Mouse (Mus musculus): Measurements from ENCODE around the gene Pacrg.

The Pacrg gene

GRCm38 (mm10) chr17:10497781-10498420, 342.2 kb downstream of the Pacrg start:
- DNase-seq (ENCODE audit: low read depth, low spot score): no peak

- no peak for DNase-seq (ENCODE audit: low read depth, low spot score)
Measured at GRCm38 (mm10) chr17:10496066-10496465, 344.0 kb downstream of the Pacrg start.

- DNase-seq (ENCODE audit: low read depth, low spot score): no peak
Measured at GRCm38 (mm10) chr17:10495588-10495987, 344.5 kb downstream of the Pacrg start.

- no peak for DNase-seq (ENCODE audit: low read depth, low spot score)
Measured at GRCm38 (mm10) chr17:10493124-10493523, 347.0 kb downstream of the Pacrg start.

GRCm38 (mm10) chr17:10490374-10491169, 349.5 kb downstream of the Pacrg start:
- no peak for DNase-seq (ENCODE audit: low read depth, low spot score)

GRCm38 (mm10) chr17:10488873-10489272, 351.2 kb downstream of the Pacrg start:
- DNase-seq (ENCODE audit: low read depth, low spot score): no peak

GRCm38 (mm10) chr17:10483945-10484546, 356.1 kb downstream of the Pacrg start:
- no peak for DNase-seq (ENCODE audit: low read depth, low spot score)

GRCm38 (mm10) chr17:10481081-10481480, 359.0 kb downstream of the Pacrg start:
- no peak for DNase-seq (ENCODE audit: low read depth, low spot score)

GRCm38 (mm10) chr17:10479020-10479707, 360.9 kb downstream of the Pacrg start:
- peak; percentile 33 for DNase-seq (ENCODE audit: low read depth, low spot score)

GRCm38 (mm10) chr17:10478377-10478776, 361.7 kb downstream of the Pacrg start:
- DNase-seq (ENCODE audit: low read depth, low spot score): no peak

GRCm38 (mm10) chr17:10476807-10477206, 363.3 kb downstream of the Pacrg start:
- no peak for DNase-seq (ENCODE audit: low read depth, low spot score)

GRCm38 (mm10) chr17:10474972-10475371, 365.1 kb downstream of the Pacrg start:
- DNase-seq (ENCODE audit: low read depth, low spot score): no peak

- no peak for DNase-seq (ENCODE audit: low read depth, low spot score)
Measured at GRCm38 (mm10) chr17:10473826-10474384, 366.2 kb downstream of the Pacrg start.

- no peak for DNase-seq (ENCODE audit: low read depth, low spot score)
Measured at GRCm38 (mm10) chr17:10473175-10473574, 366.9 kb downstream of the Pacrg start.

- DNase-seq (ENCODE audit: low read depth, low spot score): no peak
Measured at GRCm38 (mm10) chr17:10469874-10470568, 370.1 kb downstream of the Pacrg start.

- no peak for DNase-seq (ENCODE audit: low read depth, low spot score)
Measured at GRCm38 (mm10) chr17:10467102-10467501, 373.0 kb downstream of the Pacrg start.

- DNase-seq (ENCODE audit: low read depth, low spot score): no peak
Measured at GRCm38 (mm10) chr17:10465467-10465866, 374.6 kb downstream of the Pacrg start.

GRCm38 (mm10) chr17:10464700-10465099, 375.4 kb downstream of the Pacrg start:
- no peak for DNase-seq (ENCODE audit: low read depth, low spot score)

- no peak for DNase-seq (ENCODE audit: low read depth, low spot score)
Measured at GRCm38 (mm10) chr17:10463626-10464025, 376.5 kb downstream of the Pacrg start.

- DNase-seq (ENCODE audit: low read depth, low spot score): no peak
Measured at GRCm38 (mm10) chr17:10460916-10461315, 379.2 kb downstream of the Pacrg start.

GRCm38 (mm10) chr17:10458743-10459142, 381.4 kb downstream of the Pacrg start:
- no peak for DNase-seq (ENCODE audit: low read depth, low spot score)

Measured in ES-CJ7 (cell line).